Mouse (Mus musculus) natural killer cell, adult 2 months (primary cell): ENCODE results near the gene Gm5346.
"Not testable (repeated sequence)": the region's sequence is repeated elsewhere in the genome, so short reads cannot be mapped to it uniquely, and the experiment has no call there.

Source experiments
- DNase-seq, 2 experiments: peaks; one replicate each; pipeline ENCODE4 v3.0.0; 2022; ENCODE audit warnings: low spot score in 2 of 2

Gm5346 gene

GRCm38 (mm10) chr8:43627176-43627575 is at the start of gene Gm5346:
Gm5346 (minus strand) TSS chr8:43627276.
- DNase-seq, result no peak

- no peak for DNase-seq
Observed at GRCm38 (mm10) chr8:43616046-43616445, 11.0 kb downstream of the Gm5346 start.

- DNase-seq, result not testable (repeated sequence)
Observed at GRCm38 (mm10) chr8:43603657-43604056, 23.4 kb downstream of the Gm5346 start.

- not testable (repeated sequence) for DNase-seq
Observed at GRCm38 (mm10) chr8:43603166-43603565, 23.9 kb downstream of the Gm5346 start.

- DNase-seq, result not testable (repeated sequence)
Observed at GRCm38 (mm10) chr8:43576607-43577006, 50.5 kb downstream of the Gm5346 start, which contains the start of gene Adam26a. Adam26a (minus strand) TSS chr8:43576707.
